Mouse (Mus musculus) heart, embryonic 15.5 days (tissue): ENCODE data around the gene Dhodh. TPM values are rescaled to one million over a fixed set of nuclear protein-coding genes. Genes with fewer than 3 reads are reported as not detected.

Source experiments
- ATAC-seq: fragments of 200-750 bp; cut with Nextera tagmentation; replicated peaks from 2 replicates; pipeline ENCODE4 v1.8.0; 2017; ENCODE audit warnings: low read depth, moderate TSS enrichment; ENCODE audit not compliant: insufficient number of reproducible peaks, insufficient read depth, low FRiP score
- H3K27ac ChIP-seq: fragments of 300-500 bp; sonication (generic); 2 replicates; pipeline ENCODE4 v1.5.1; 2015; ENCODE audit warnings: mild to moderate bottlenecking, inconsistent platforms
- H3K27me3 ChIP-seq: fragments of 300-500 bp; sonication (generic); 2 replicates; pipeline ENCODE4 v1.6.1; 2015; ENCODE audit warnings: inconsistent platforms
- H3K36me3 ChIP-seq: fragments of 300-500 bp; sonication (generic); 2 replicates; pipeline ENCODE4 v1.6.1; 2015; ENCODE audit warnings: mild to moderate bottlenecking, inconsistent platforms
- H3K4me1 ChIP-seq: fragments of 300-500 bp; sonication (generic); replicated peaks from 2 replicates; pipeline ENCODE4 v1.6.1; 2015; ENCODE audit warnings: inconsistent platforms
- H3K4me2 ChIP-seq: fragments of 300-500 bp; sonication (generic); 2 replicates; pipeline ENCODE4 v1.6.1; 2015; ENCODE audit warnings: inconsistent platforms, mild to moderate bottlenecking, moderate library complexity
- H3K4me3 ChIP-seq: fragments of 300-500 bp; sonication (generic); 2 replicates; pipeline ENCODE4 v1.5.1; 2015; ENCODE audit warnings: mild to moderate bottlenecking, inconsistent platforms
- H3K9ac ChIP-seq: fragments of 300-500 bp; sonication (generic); 2 replicates; pipeline ENCODE4 v1.6.1; 2015; ENCODE audit warnings: mild to moderate bottlenecking, inconsistent platforms
- H3K9me3 ChIP-seq: fragments of 300-500 bp; sonication (generic); replicated peaks from 2 replicates; pipeline ENCODE4 v1.6.1; 2016; ENCODE audit warnings: inconsistent platforms
- WGBS: fragments of 180-500 bp; shearing (Covaris S2); methylation state at CpG from one replicate; pipeline ENCODE4 v1.1.7; 2015; ENCODE audit warnings: mixed read lengths; 5-methylcytosine and 5-hydroxymethylcytosine counted together
- polyA plus RNA-seq: library from polyadenylated mRNA; unstranded; fragments of >200 nt; fragmentation: Nextera tagmentation; extraction: Ambion mirVana; gene quantifications from 2 replicates; pipeline ENCODE4 v1.2.1, GENCODE M21; 2015

Gene Dhodh
- polyA plus RNA-seq, 1 experiment from 2014 or later, result 33.7 TPM

DNA sequence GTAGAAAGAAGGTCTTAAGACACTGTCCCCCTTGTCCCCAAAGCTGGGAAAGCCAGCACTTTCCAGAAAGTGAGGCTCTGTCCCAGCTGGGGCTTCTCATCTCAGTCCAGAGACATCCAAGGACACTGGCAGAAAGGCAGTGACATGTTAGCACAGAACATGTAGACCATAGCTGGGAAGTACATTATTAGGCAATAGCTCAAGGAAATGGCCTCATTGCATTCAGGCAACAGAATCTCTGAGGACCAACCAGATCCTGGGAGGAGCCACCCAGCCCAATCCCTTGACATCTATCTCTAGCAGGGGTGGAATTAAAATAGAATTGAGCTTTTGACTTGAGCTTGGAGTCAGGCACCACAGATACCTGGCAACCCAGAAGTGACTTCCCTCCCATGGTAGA lies 22.8 kb downstream of the Dhodh start:
- H3K4me3 ChIP-seq, result no peak overlapping the region
- no peaks in the 10 kb centered on the region for H3K36me3 ChIP-seq
- no peak overlapping the region for H3K4me2 ChIP-seq
- ATAC-seq, result no peak
- peaks cover 4% of the 10 kb centered on the region; the same call in 1 of the 2 replicates for H3K9me3 ChIP-seq
- no peaks in the 10 kb centered on the region for H3K4me1 ChIP-seq
- no peak overlapping the region for H3K9ac ChIP-seq
- H3K27me3 ChIP-seq, result no peaks in the 10 kb centered on the region
- no peak overlapping the region for H3K27ac ChIP-seq

GRCm38 (mm10) chr8:109584830-109585229 lies 23.6 kb downstream of the Dhodh start:
- Histone ChIP-seq H3K9ac (no peak overlapping the region), H3K4me2 (no peak overlapping the region), H3K9me3 (peaks cover 4% of the 10 kb centered on the region; the same call in 1 of the 2 replicates), H3K4me3 (no peak overlapping the region), H3K27me3 (no peaks in the 10 kb centered on the region), H3K4me1 (no peaks in the 10 kb centered on the region), H3K27ac (no peak overlapping the region), H3K36me3 (no peaks in the 10 kb centered on the region)
- WGBS, result 71% methylated on average over 3 of the region's 3 CpGs
- ATAC-seq, result no peak

DNA sequence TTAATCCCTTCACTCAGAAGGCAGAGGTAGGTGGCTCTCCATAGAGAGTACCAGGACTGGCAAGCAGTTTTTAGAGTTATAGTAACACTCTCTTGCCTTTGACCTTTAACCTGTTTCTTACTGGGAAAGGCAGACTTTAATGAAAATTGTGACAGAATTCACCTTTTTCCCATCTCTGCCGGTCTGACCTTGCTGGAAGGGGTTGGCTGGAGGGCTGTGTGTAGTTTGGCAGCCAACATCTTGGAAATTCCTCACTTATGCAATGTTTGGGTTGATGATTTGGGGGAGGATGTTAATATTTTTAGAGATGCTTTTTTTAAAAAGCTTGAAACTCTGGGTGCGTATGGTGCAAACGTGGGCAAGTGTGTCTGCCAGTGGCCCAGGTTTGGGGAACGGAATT lies 24.2 kb downstream of the Dhodh start:
- H3K9me3 ChIP-seq, result peaks cover 4% of the 10 kb centered on the region; the same call in 1 of the 2 replicates
- H3K27me3 ChIP-seq, result no peaks in the 10 kb centered on the region
- no peak overlapping the region for H3K4me3 ChIP-seq
- no peaks in the 10 kb centered on the region for H3K36me3 ChIP-seq
- WGBS, result 74% methylated on average over 4 of the region's 4 CpGs
- H3K9ac ChIP-seq, result no peak overlapping the region
- H3K27ac ChIP-seq, result no peak overlapping the region
- ATAC-seq, result no peak
- H3K4me1 ChIP-seq, result no peaks in the 10 kb centered on the region
- no peak overlapping the region for H3K4me2 ChIP-seq

- H3K4me3 ChIP-seq, result no peak within 1 kb of the TSS
- H3K9me3 ChIP-seq, result peaks cover 2% of the 10 kb centered on the region; the same call in 1 of the 2 replicates
- WGBS, result 66% methylated on average over 8 of the region's 8 CpGs
- H3K9ac ChIP-seq, result no peak within 1 kb of the TSS
- H3K4me1 ChIP-seq, result no peaks in the 10 kb centered on the region
- no peak for ATAC-seq
- H3K4me2 ChIP-seq, result no peak within 1 kb of the TSS
- H3K27ac ChIP-seq, result no peak within 1 kb of the TSS
- no peaks in the 10 kb centered on the region for H3K27me3 ChIP-seq
- H3K36me3 ChIP-seq, result no peaks in the 10 kb centered on the region
Observed at GRCm38 (mm10) chr8:109578900-109579301, 29.6 kb downstream of the Dhodh start, which contains the start of gene Hp. Hp (minus strand) TSS chr8:109579172.

- 73% methylated on average over 4 of the region's 4 CpGs for WGBS
Observed at GRCm38 (mm10) chr8:109576311-109576710, 32.2 kb downstream of the Dhodh start.

DNA sequence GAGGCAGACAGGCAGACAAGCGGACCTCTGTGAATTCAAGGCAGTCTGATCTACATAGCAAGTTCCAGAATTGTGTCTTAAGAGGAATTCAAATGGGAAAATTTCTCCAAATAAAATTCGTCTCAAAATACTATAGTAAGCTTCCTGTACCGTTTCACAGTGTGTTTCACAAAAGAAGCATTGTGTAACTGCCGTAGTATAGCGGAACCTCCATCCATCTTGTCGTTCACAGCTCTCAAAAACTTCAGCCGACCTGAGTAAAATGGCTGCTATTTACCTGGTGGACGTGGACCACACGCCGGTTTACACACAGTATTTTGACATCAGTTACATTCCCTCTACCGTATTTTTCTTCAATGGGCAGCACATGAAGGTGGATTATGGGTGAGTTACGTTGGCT lies 37.3 kb downstream of the Dhodh start:
- Histone ChIP-seq H3K9me3 (no peaks in the 10 kb centered on the region), H3K27ac (no peak overlapping the region), H3K9ac (no peak overlapping the region), H3K4me3 (no peak overlapping the region), H3K4me2 (no peak overlapping the region), H3K4me1 (peaks cover 5% of the 10 kb centered on the region), H3K36me3 (peaks cover 12% of the 10 kb centered on the region), H3K27me3 (no peaks in the 10 kb centered on the region)
- ATAC-seq, result no peak
- WGBS, result 84% methylated on average over 12 of the region's 12 CpGs

More at GRCm38 (mm10) chr8:109576311-109576710, 32.2 kb downstream of the Dhodh start:
- Histone ChIP-seq H3K9me3 (no peaks in the 10 kb centered on the region), H3K4me3 (no peak overlapping the region), H3K4me1 (no peaks in the 10 kb centered on the region), H3K27me3 (no peaks in the 10 kb centered on the region), H3K36me3 (peaks cover 6% of the 10 kb centered on the region), H3K27ac (no peak overlapping the region), H3K4me2 (no peak overlapping the region), H3K9ac (no peak overlapping the region)
- ATAC-seq, result no peak

DNA sequence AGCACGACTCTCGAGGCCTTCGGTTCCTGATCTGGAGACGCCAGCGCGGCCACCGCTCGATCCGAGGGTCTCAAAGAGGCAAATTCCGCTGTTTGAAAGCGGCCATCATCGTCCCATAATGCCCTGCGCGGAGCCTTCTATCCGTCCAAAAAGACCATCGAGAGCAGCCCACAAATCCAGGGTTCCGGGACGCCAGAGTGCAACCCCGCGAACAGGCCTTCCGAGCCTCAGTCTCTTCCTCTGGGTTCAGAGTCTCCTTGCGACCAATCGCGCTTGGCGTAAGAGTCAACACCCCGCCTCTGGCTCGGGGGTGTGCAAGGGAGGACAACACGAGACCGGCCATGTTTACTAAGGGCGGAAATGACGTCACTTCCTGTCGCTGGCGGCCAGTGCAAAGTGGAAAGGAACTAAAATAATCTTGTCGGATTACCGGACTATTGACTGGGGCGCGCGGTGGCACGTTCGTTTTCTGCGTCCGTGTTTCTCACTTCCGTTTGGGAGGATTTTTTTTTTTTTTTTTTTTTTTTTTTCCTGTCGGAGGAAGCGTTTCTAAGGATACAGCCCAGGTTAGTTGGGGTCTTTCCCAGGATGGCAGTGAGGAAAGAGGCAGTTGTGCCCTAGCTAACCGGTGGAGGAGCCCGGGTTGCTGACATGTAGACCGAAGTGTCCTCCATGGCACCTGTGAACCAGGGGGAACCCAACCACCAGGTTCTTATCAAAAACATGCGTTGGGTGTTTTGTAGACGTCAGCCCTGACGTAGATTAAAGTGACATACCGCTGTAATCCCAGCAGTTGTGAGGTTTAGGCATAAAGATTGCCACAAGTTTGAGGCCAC lies 42.8 kb downstream of the Dhodh start, which contains the start of the genes Dhx38 and Txnl4b:
Dhx38 (minus strand) TSS at position 364 of the 836 bp plus-strand sequence.
Txnl4b (plus strand) TSS at position 395 of the 836 bp plus-strand sequence.
- H3K9ac ChIP-seq, result peak within 1 kb of the TSS; percentile 86
- peak within 1 kb of the TSS; percentile 83 for H3K4me2 ChIP-seq
- H3K27ac ChIP-seq, result peak within 1 kb of the TSS; percentile 91
- H3K9me3 ChIP-seq, result no peaks in the 10 kb centered on the region
- under 1% methylated on average over 52 of the region's 52 CpGs for WGBS
- peaks cover 13% of the 10 kb centered on the region for H3K4me1 ChIP-seq
- no peaks in the 10 kb centered on the region for H3K27me3 ChIP-seq
- peaks cover 22% of the 10 kb centered on the region for H3K36me3 ChIP-seq
- peak within 1 kb of the TSS; percentile 82 for H3K4me3 ChIP-seq
- ATAC-seq, result peak; percentile 100

DNA sequence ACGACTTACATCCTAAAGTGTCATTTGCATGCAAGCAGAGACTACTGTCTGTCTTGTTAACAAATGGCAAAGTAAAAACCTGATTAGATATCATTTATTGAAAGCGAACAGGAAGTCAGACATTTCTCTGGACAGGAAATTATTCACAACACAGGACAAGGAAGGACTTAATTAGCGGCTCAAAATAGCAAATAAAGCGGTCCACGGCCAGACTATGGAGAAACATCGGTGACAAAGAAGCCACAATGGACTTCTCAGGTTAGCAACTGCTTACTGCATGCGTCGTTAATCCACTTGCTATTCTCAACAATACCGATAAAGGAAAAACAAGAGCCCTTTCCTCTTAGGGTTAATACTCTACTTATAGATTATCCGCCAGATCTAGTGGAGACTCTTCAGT lies 43.7 kb downstream of the Dhodh start:
- H3K4me1 ChIP-seq, result peaks cover 13% of the 10 kb centered on the region
- 3% methylated on average over 10 of the region's 10 CpGs for WGBS
- H3K27me3 ChIP-seq, result no peaks in the 10 kb centered on the region
- peak overlapping the region; percentile 81 for H3K4me2 ChIP-seq
- peak overlapping the region; percentile 91 for H3K27ac ChIP-seq
- no peaks in the 10 kb centered on the region for H3K9me3 ChIP-seq
- ATAC-seq, result no peak
- peaks cover 30% of the 10 kb centered on the region for H3K36me3 ChIP-seq
- peak overlapping the region; percentile 82 for H3K4me3 ChIP-seq
- peak overlapping the region; percentile 86 for H3K9ac ChIP-seq

DNA sequence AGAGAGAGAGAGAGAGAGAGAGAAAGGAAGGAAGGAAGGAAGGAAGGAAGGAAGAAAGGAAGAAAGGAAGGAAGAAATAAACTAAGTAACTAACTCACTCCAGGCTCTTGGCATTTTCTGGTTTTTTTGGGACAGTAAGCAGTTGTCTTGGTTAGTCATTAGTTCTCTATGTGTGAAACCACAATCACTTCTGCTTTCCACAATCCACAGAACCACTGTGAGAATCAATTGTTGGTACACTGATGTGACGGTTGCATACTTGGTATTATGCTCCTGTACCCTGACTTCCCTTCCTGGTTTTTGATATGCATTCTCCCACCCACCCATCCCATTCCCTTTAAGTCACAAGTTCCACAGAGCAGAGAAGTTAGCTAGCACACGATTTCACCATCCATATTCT lies 44.6 kb downstream of the Dhodh start:
- peaks cover 38% of the 10 kb centered on the region for H3K36me3 ChIP-seq
- H3K4me1 ChIP-seq, result peaks cover 13% of the 10 kb centered on the region
- H3K4me2 ChIP-seq, result peak overlapping the region; percentile 81; the same call in 1 of the 2 replicates
- 74% methylated on average over 2 of the region's 2 CpGs for WGBS
- no peak overlapping the region for H3K9ac ChIP-seq
- H3K9me3 ChIP-seq, result no peaks in the 10 kb centered on the region
- H3K27ac ChIP-seq, result no peak overlapping the region
- no peak for ATAC-seq
- H3K4me3 ChIP-seq, result no peak overlapping the region
- H3K27me3 ChIP-seq, result no peaks in the 10 kb centered on the region

DNA sequence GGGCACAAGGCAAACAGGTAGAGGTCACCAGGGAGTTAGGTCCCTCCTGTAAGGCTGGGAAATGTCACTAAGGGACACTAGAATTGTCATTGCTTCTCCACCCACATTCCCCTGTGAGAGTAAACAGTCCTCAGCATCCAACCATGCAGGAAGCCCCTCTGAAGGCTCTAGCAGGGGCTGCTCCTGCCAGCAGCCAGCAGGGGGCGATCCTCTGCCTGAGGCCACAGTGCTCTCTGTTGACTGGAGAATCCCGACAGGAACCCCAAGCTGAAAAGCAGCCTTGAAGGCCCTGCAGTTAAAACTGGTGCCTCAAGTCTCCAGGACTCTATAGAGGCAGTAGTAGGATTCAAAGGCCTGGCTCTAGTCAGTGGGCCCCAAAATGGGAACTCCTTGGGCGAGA lies 56.8 kb downstream of the Dhodh start:
- Histone ChIP-seq H3K4me3 (no peak overlapping the region), H3K36me3 (peaks cover 94% of the 10 kb centered on the region), H3K4me2 (no peak overlapping the region), H3K9me3 (no peaks in the 10 kb centered on the region), H3K27me3 (no peaks in the 10 kb centered on the region), H3K4me1 (no peaks in the 10 kb centered on the region), H3K9ac (no peak overlapping the region), H3K27ac (no peak overlapping the region)
- WGBS, result 45% methylated on average over 3 of the region's 3 CpGs
- ATAC-seq, result no peak

GRCm38 (mm10) chr8:109544049-109544448 lies 64.4 kb downstream of the Dhodh start:
- H3K27ac ChIP-seq, result no peak overlapping the region
- no peak overlapping the region for H3K4me2 ChIP-seq
- no peak overlapping the region for H3K9ac ChIP-seq
- H3K4me3 ChIP-seq, result no peak overlapping the region
- WGBS, result 35% methylated on average over 3 of the region's 3 CpGs
- no peaks in the 10 kb centered on the region for H3K9me3 ChIP-seq
- H3K4me1 ChIP-seq, result no peaks in the 10 kb centered on the region
- H3K36me3 ChIP-seq, result peaks cover 23% of the 10 kb centered on the region
- no peak for ATAC-seq
- H3K27me3 ChIP-seq, result no peaks in the 10 kb centered on the region
